Mouse (Mus musculus) small intestine, adult 2 months (tissue): ENCODE measurements around the gene Inpp1.

Experiments
- CTCF ChIP-seq: fragments of 200-500 bp; IDR thresholded peaks from 2 replicates; pipeline ENCODE4 v1.5.1; 2012; ENCODE audit warnings: low read depth, mild to moderate bottlenecking, control low read depth, inconsistent platforms, low read length, moderate library complexity, mixed read lengths; ENCODE audit not compliant: insufficient replicate concordance, insufficient read length; ENCODE audit errors: extremely low read depth
- POLR2A ChIP-seq: fragments of 200-500 bp; IDR thresholded peaks from 2 replicates; pipeline ENCODE4 v1.6.1; 2012; ENCODE audit warnings: low read depth, mild to moderate bottlenecking, control low read depth, inconsistent platforms, low read length, moderate library complexity

DNA sequence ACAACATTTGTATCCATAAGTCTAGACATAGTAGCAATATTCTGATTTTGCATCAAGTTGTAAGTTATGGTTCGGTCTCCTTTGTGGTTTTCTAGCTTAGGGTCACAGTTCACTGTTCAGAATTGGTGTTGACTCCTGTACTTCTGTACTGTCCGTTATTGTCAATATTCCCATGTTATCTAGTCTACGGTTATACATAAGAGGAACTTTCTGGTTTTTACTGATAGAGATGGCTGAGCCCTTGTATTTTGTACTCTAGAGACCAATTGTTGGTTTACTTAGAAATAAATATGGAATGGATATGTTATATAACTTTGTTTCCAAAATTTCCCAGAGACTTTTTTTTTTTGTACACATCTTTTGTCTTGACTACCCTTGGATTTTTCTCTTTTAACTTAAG is 48.5 kb upstream of the Inpp1 start:
- no peak for TF ChIP-seq POLR2A
- TF ChIP-seq CTCF = no peak
